Mouse (Mus musculus): ENCODE results near the gene Aprt.

Gene Aprt

GRCm38 (mm10) chr8:122537033-122537432 lies 39.7 kb downstream of the Aprt start:
- DNase-seq (ENCODE audit: low spot score in 2 of 2), result peak in 1 of 2 experiments; percentile 28

DNA sequence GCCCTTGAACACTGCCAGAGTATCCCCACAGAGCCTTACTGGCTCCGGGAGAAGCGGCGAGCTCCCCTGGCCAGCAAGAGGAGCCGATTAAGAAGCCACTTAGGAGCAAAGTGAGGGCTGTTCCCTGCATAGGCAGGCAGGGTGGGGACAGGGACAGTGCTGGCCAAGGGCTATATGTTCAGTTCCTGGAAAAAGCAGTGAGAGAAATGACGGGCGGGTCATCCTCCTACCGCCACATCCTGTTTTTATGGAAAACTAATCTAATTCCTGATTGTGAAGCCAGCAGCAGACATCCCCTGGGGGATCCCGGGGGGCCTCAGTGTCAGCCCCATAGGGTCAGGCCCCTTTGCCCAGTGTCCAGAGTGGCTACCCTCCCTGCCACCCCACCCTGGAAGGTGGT lies 45.4 kb downstream of the Aprt start:
- DNase-seq (ENCODE audit: low spot score in 2 of 2), result no peak

DNA sequence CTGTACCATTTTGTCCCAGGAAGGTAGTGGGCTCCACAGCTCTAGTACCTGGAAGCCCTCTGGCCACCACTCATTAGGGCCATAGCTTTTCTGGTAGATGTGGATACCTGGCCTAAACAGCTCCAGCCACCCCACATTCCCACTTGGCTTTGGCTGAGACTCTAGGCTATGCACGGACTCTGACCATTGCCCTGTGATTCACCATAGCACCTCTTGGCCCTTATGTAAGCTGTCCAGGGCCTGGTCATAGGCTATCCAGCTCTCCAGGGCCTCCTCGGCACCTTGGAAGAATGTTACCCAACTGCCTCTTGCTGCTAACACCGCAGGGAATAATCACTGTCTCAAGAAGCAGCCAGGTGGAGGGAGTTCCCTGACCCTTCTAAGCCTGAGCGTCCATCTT lies 47.5 kb downstream of the Aprt start:
- DNase-seq (ENCODE audit: low spot score in 2 of 2), result no peak

DNA sequence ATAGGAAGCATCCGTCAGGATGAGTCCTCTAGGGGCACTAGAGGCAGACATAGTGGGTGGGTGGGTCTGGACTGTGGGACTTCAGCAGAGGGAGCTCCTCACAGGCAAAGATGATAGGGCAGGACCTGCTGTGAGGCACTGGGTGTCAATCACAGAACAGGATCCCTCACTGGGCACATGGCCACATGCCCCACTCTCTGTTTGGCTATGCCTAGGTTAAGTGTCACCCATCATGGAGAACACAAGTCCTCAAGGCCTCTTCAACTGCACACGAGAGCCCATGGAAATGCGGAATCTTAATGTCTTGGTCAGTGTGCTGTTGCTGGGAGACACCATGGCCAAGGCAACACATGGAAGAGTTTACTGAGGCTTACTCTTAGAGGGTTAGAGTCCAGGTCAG lies 48.8 kb downstream of the Aprt start:
- DNase-seq (ENCODE audit: low spot score in 2 of 2), result no peak

DNA sequence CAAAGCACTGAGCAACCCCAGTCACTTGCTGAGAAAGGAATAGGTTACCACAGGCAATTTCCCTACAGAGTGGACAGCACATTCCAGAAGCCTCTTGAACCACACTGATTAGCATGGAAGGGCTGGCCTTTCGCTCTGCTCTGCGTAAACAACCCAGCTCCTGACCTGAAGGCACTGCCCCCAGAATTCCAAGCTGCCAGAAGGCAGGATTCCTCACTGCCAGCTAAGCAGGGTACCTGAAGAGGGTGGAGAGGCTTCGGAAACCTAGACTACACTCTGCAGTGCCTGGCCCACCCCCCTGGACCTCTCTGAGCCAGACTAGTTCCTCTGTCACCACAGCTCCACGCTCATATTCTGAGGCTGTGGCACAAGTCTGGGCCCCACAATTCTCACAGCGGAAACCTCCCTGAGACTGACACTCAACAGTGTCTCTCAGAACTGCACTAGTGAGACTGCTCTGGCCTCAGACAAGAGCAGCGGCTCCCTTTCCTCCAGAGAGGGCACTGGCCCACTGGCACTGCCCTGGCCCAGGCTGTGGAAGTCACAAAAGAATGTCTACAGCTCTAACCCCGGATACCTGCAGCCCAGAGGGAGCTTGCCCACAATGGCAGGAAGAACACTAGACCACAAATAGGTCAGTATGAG lies 50.1 kb downstream of the Aprt start:
- no peak for DNase-seq (ENCODE audit: low spot score in 2 of 2)

DNA sequence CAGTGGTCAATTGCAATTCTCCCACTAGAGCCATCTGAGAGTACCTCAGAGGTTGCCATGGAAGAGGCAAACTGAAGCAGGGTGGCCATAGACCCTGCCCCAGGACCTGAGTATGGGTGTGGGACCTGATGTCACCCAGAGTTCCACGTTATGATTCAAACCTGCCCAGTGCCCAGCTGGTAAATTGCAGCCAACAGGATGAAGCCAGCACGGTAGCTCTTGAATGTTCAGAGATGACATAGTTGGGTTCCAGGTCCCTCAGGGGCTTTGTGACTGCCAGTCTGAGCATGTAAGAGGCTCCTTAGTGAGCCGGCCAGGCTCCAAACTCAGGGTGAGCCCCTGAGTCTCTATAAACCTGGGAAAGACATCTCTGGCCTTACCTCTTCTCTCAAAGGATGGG lies 50.6 kb downstream of the Aprt start:
- DNase-seq (ENCODE audit: low spot score in 2 of 2), result no peak

DNA sequence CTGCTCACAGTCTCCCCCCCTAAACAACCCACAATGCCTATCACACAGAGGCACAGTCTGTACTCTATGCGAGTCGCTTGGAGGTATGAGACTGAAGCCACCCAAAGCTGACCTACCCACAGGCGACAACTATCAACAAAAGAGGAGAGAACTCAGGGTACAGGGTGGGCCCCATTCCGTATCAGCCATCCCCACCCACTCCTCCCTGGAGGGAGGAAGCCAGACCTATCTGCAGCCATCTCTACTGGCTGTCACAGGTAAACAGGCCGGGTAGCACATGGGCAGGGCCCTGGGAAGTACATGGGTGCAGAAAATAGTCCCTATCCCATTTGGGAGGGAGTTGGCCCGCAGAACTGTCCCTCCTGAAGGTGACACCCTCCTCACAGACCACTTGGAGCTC lies 51.7 kb downstream of the Aprt start:
- DNase-seq (ENCODE audit: low spot score in 2 of 2), result no peak
